Mouse (Mus musculus): ENCODE data around the gene Prdm1. TPM values are rescaled to one million over a fixed set of nuclear protein-coding genes. Genes with fewer than 3 reads are reported as not detected.

Gene Prdm1
- polyA plus RNA-seq, 1 experiment = 1.7 TPM

- no peaks in the 10 kb centered on the region for H3K27me3 ChIP-seq (ENCODE audit: control insufficient read depth, insufficient read depth, low read length)
- WGBS = 94% methylated on average over 10 of the region's 10 CpGs
- DNase-seq = no peak
- H3K36me3 ChIP-seq (ENCODE audit: control insufficient read depth, insufficient read depth, low read length) = no peaks in the 10 kb centered on the region
- H3K4me3 ChIP-seq (ENCODE audit: control insufficient read depth, insufficient read depth, low read length) = no peak overlapping the region
- TF ChIP-seq CTCF (IDR thresholded peaks at IDR 0.05; ENCODE audit: borderline replicate concordance, control insufficient read depth, extremely low read depth, insufficient read depth, low read length, poor library complexity) = no peak
- TF ChIP-seq POLR2A (IDR thresholded peaks at IDR 0.05; ENCODE audit: control insufficient read depth, extremely low read depth, insufficient read depth, low read length, poor library complexity) = no peak
- peaks cover 5% of the 10 kb centered on the region; the same call in 1 of the 2 replicates for H3K4me1 ChIP-seq (replicated peaks; ENCODE audit: control insufficient read depth, insufficient read depth, low read length)
- H3K27ac ChIP-seq (ENCODE audit: control insufficient read depth, insufficient read depth, low read length) = no peak overlapping the region
These were observed 119.2 kb downstream of the Prdm1 start for GRCm38 (mm10) chr10:44409054-44409453.

- WGBS = 45% methylated on average over 7 of the region's 7 CpGs
- Histone ChIP-seq H3K4me1 (replicated peaks; ENCODE audit: control insufficient read depth, insufficient read depth, low read length) (no peaks in the 10 kb centered on the region), H3K27ac (ENCODE audit: control insufficient read depth, insufficient read depth, low read length) (no peak overlapping the region), H3K4me3 (ENCODE audit: control insufficient read depth, insufficient read depth, low read length) (no peak overlapping the region), H3K36me3 (ENCODE audit: control insufficient read depth, insufficient read depth, low read length) (no peaks in the 10 kb centered on the region), H3K27me3 (ENCODE audit: control insufficient read depth, insufficient read depth, low read length) (no peaks in the 10 kb centered on the region)
- TF ChIP-seq POLR2A (IDR thresholded peaks at IDR 0.05; ENCODE audit: control insufficient read depth, extremely low read depth, insufficient read depth, low read length, poor library complexity) (no peak), CTCF (IDR thresholded peaks at IDR 0.05; ENCODE audit: borderline replicate concordance, control insufficient read depth, extremely low read depth, insufficient read depth, low read length, poor library complexity) (no peak)
- DNase-seq = no peak
These were observed 124.9 kb downstream of the Prdm1 start for GRCm38 (mm10) chr10:44403415-44403814.

- 95% methylated on average over 10 of the region's 10 CpGs for WGBS
- Histone ChIP-seq H3K36me3 (ENCODE audit: control insufficient read depth, insufficient read depth, low read length) (no peaks in the 10 kb centered on the region), H3K4me3 (ENCODE audit: control insufficient read depth, insufficient read depth, low read length) (no peak overlapping the region), H3K27me3 (ENCODE audit: control insufficient read depth, insufficient read depth, low read length) (no peaks in the 10 kb centered on the region), H3K27ac (ENCODE audit: control insufficient read depth, insufficient read depth, low read length) (no peak overlapping the region), H3K4me1 (replicated peaks; ENCODE audit: control insufficient read depth, insufficient read depth, low read length) (no peaks in the 10 kb centered on the region)
- DNase-seq = no peak
- no peak for TF ChIP-seq POLR2A (IDR thresholded peaks at IDR 0.05; ENCODE audit: control insufficient read depth, extremely low read depth, insufficient read depth, low read length, poor library complexity)
- TF ChIP-seq CTCF (IDR thresholded peaks at IDR 0.05; ENCODE audit: borderline replicate concordance, control insufficient read depth, extremely low read depth, insufficient read depth, low read length, poor library complexity) = no peak
These were observed 126.7 kb downstream of the Prdm1 start for GRCm38 (mm10) chr10:44401600-44401999.

- Histone ChIP-seq H3K27ac (ENCODE audit: control insufficient read depth, insufficient read depth, low read length) (no peak overlapping the region), H3K36me3 (ENCODE audit: control insufficient read depth, insufficient read depth, low read length) (no peaks in the 10 kb centered on the region), H3K4me3 (ENCODE audit: control insufficient read depth, insufficient read depth, low read length) (no peak overlapping the region), H3K4me1 (replicated peaks; ENCODE audit: control insufficient read depth, insufficient read depth, low read length) (no peaks in the 10 kb centered on the region), H3K27me3 (ENCODE audit: control insufficient read depth, insufficient read depth, low read length) (no peaks in the 10 kb centered on the region)
- no peak for DNase-seq
- TF ChIP-seq POLR2A (IDR thresholded peaks at IDR 0.05; ENCODE audit: control insufficient read depth, extremely low read depth, insufficient read depth, low read length, poor library complexity) = no peak
- TF ChIP-seq CTCF (IDR thresholded peaks at IDR 0.05; ENCODE audit: borderline replicate concordance, control insufficient read depth, extremely low read depth, insufficient read depth, low read length, poor library complexity) = no peak
- 92% methylated on average over 13 of the region's 13 CpGs for WGBS
These were observed 127.7 kb downstream of the Prdm1 start for GRCm38 (mm10) chr10:44400602-44401001.

GRCm38 (mm10) chr10:44400119-44400518 lies 128.2 kb downstream of the Prdm1 start:
- no peaks in the 10 kb centered on the region for H3K4me1 ChIP-seq (replicated peaks; ENCODE audit: control insufficient read depth, insufficient read depth, low read length)
- DNase-seq = no peak
- H3K27ac ChIP-seq (ENCODE audit: control insufficient read depth, insufficient read depth, low read length) = no peak overlapping the region
- WGBS = 58% methylated on average over 3 of the region's 3 CpGs
- H3K36me3 ChIP-seq (ENCODE audit: control insufficient read depth, insufficient read depth, low read length) = no peaks in the 10 kb centered on the region
- no peak overlapping the region for H3K4me3 ChIP-seq (ENCODE audit: control insufficient read depth, insufficient read depth, low read length)
- H3K27me3 ChIP-seq (ENCODE audit: control insufficient read depth, insufficient read depth, low read length) = no peaks in the 10 kb centered on the region
- TF ChIP-seq POLR2A (IDR thresholded peaks at IDR 0.05; ENCODE audit: control insufficient read depth, extremely low read depth, insufficient read depth, low read length, poor library complexity) = no peak
- no peak for TF ChIP-seq CTCF (IDR thresholded peaks at IDR 0.05; ENCODE audit: borderline replicate concordance, control insufficient read depth, extremely low read depth, insufficient read depth, low read length, poor library complexity)

GRCm38 (mm10) chr10:44392855-44393254 lies 135.4 kb downstream of the Prdm1 start:
- no peaks in the 10 kb centered on the region for H3K36me3 ChIP-seq (ENCODE audit: control insufficient read depth, insufficient read depth, low read length)
- DNase-seq = no peak
- TF ChIP-seq POLR2A (IDR thresholded peaks at IDR 0.05; ENCODE audit: control insufficient read depth, extremely low read depth, insufficient read depth, low read length, poor library complexity) (no peak), CTCF (IDR thresholded peaks at IDR 0.05; ENCODE audit: borderline replicate concordance, control insufficient read depth, extremely low read depth, insufficient read depth, low read length, poor library complexity) (no peak)
- WGBS = 95% methylated on average over 8 of the region's 8 CpGs
- no peak overlapping the region for H3K27ac ChIP-seq (ENCODE audit: control insufficient read depth, insufficient read depth, low read length)
- no peak overlapping the region for H3K4me3 ChIP-seq (ENCODE audit: control insufficient read depth, insufficient read depth, low read length)
- no peaks in the 10 kb centered on the region for H3K4me1 ChIP-seq (replicated peaks; ENCODE audit: control insufficient read depth, insufficient read depth, low read length)
- H3K27me3 ChIP-seq (ENCODE audit: control insufficient read depth, insufficient read depth, low read length) = no peaks in the 10 kb centered on the region

Data from thymus, adult 2 months (tissue).